Mouse (Mus musculus) layer of hippocampus, adult 2 months (tissue): Measurements from ENCODE around the gene Vav2. TPM values are rescaled to one million over a fixed set of nuclear protein-coding genes. Genes with fewer than 3 reads are reported as not detected.

Experiments used
- DNase-seq, 2 experiments: peaks; one replicate each; pipeline ENCODE4 v3.0.0; 2022; ENCODE audit warnings: low spot score in 2 of 2
- H3K27ac ChIP-seq: fragments of 200-600 bp; 2 replicates; pipeline ENCODE4 v1.8.1; 2022
- H3K4me3 ChIP-seq: fragments of 200-600 bp; 2 replicates; pipeline ENCODE4 v1.8.1; 2022; ENCODE audit warnings: mild to moderate bottlenecking
- CTCF ChIP-seq: fragments of 200-600 bp; conservative IDR thresholded peaks from 2 replicates; pipeline ENCODE4 v1.8.1; 2022; ENCODE audit warnings: antibody characterized with exemption, mild to moderate bottlenecking, moderate library complexity
- total RNA-seq, 2 experiments: library from RNA; stranded (reverse); gene quantifications; 2 replicates each; pipeline ENCODE4 v1.2.3; 2021

The Vav2 gene
- total RNA-seq, 2 experiments from 2014 or later, result 10.9 to 11.0 TPM

DNA sequence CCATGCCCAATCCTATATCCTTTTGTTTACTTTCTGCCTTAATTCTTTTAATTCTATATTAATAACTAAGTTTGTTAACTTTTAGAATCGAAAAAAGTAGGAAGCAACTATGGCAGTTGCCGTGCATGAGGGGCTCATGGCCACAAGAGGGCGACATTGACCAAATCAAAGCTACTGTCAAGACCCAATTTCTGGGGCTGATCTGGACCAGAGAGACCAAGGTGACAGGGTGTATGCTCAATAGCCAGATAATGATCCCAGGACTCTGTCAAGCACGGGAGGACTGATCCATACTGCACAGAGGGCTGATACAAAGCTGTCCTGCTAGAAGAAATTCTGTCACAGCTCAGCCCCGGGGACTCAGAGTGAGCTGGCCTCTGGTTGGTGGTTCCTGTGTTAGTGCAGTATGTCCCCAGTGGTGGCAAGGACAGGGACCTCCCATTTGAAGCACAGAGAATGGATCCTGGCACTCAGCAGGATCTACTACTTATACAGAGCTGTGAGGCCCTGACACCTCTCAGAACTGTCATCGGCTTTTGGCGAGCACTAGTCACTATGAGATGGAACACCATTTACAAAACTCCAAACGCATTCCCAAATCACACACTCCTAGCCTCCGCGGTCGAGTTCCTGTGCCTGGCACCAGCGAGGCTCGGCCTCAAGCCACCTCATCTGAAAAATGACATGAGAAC is 145.8 kb downstream of the Vav2 start:
- no peak overlapping the region for H3K27ac ChIP-seq
- DNase-seq, result peak; percentile 24 to 85
- TF ChIP-seq CTCF, result peak; percentile 95
- no peak overlapping the region for H3K4me3 ChIP-seq

GRCm38 (mm10) chr2:27278859-27279258 is 148.0 kb downstream of the Vav2 start:
- TF ChIP-seq CTCF, result no peak
- H3K27ac ChIP-seq, result no peak overlapping the region
- H3K4me3 ChIP-seq, result no peak overlapping the region
- no peak for DNase-seq

DNA sequence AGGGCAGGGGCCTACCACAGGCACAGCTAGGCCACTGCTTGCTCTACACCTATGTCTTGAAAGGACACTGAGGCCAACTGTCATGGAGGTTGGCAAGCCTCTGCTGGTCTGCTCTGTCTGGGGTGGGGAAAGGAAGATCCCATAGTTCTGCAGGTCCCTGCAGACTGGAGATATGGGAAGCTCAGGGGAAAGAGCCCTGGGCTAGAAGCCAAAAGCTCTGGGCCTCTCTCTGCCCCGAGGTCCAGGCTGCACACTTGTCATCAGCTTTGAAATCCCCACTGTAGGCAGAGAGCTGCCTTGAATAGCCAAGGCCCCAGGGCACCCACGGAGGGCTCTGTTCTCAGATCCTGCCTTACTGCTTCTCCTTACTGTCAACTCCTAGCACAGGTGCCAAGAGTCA is 158.5 kb downstream of the Vav2 start:
- no peak for DNase-seq
- Histone ChIP-seq H3K4me3 (no peak overlapping the region), H3K27ac (no peak overlapping the region)
- no peak for TF ChIP-seq CTCF

DNA sequence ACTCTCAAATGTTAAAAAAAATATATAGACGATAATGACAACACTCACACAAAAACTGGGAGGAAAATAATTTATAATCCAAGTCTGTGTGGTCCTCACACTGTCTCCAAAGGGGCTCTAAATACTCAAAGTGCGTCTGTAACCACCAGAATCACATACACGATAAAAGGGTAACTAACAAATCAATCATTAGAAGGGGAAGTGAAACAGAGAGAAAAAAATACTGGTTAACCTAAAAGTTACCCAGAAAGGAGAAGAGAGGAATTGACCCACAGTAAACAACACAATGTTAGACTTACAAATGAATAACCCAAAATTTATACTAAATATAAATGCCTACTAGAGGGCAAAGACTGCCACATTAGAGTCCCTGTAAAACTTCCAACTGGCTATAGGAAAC is 161.0 kb downstream of the Vav2 start:
- no peak overlapping the region for H3K27ac ChIP-seq
- TF ChIP-seq CTCF, result no peak
- H3K4me3 ChIP-seq, result no peak overlapping the region
- DNase-seq, result no peak

- TF ChIP-seq CTCF, result no peak
- no peak for DNase-seq
- no peak overlapping the region for H3K27ac ChIP-seq
Measured at GRCm38 (mm10) chr2:27262984-27263383, 163.8 kb downstream of the Vav2 start.

GRCm38 (mm10) chr2:27251434-27251833 is 175.4 kb downstream of the Vav2 start:
- H3K27ac ChIP-seq, result no peak overlapping the region
- no peak overlapping the region for H3K4me3 ChIP-seq
- TF ChIP-seq CTCF, result peak; percentile 33
- no peak for DNase-seq

More at GRCm38 (mm10) chr2:27262984-27263383, 163.8 kb downstream of the Vav2 start:
- H3K4me3 ChIP-seq, result no peak overlapping the region

DNA sequence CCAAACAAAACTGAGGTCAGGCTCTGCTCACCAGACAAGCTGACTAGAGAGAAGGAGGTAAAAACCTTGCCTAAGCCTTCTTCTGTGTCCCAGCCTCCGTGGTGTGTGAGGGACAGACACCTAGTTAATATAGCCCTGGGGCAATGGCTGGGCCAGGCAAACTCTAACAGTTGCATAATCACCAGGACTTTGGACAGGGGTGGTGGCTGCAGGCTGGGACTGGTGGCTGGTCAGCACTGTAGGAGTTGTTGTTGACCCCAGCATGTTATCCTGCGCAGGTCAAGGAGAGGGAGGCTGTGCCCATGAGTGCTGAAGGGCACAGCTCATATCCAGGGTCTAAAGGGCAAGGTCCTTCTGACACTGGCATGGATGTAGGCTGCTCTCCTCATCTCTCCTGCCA is 178.6 kb downstream of the Vav2 start, which contains the start of gene Sardh:
Sardh (minus strand) TSS at position 127 of the 400 bp plus-strand sequence.
- Histone ChIP-seq H3K27ac (peak within 1 kb of the TSS; percentile 53; the same call in 1 of the 2 replicates), H3K4me3 (no peak within 1 kb of the TSS; the same call in 1 of the 2 replicates)
- no peak for DNase-seq
- no peak for TF ChIP-seq CTCF

DNA sequence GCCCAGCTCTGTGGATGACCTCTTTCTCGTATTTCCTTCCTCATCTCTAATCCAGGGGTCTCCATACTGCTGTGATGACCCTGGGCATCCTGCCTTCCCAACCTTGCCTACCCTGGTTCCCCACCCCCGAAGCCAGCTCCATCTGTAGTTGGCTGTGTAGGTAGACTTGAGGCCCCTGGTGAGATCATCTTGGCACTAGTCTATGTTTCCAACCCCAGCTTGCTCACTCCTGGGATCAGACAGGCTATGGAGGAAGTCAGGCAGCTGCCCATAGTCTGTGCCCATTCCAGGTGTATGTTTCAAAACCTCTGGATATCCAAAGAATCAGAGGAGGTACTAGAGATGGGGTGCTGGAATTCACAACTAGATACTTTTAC is 179.4 kb downstream of the Vav2 start:
- no peak for DNase-seq
- Histone ChIP-seq H3K27ac (peak overlapping the region; percentile 53; the same call in 1 of the 2 replicates), H3K4me3 (no peak overlapping the region)
- no peak for TF ChIP-seq CTCF

DNA sequence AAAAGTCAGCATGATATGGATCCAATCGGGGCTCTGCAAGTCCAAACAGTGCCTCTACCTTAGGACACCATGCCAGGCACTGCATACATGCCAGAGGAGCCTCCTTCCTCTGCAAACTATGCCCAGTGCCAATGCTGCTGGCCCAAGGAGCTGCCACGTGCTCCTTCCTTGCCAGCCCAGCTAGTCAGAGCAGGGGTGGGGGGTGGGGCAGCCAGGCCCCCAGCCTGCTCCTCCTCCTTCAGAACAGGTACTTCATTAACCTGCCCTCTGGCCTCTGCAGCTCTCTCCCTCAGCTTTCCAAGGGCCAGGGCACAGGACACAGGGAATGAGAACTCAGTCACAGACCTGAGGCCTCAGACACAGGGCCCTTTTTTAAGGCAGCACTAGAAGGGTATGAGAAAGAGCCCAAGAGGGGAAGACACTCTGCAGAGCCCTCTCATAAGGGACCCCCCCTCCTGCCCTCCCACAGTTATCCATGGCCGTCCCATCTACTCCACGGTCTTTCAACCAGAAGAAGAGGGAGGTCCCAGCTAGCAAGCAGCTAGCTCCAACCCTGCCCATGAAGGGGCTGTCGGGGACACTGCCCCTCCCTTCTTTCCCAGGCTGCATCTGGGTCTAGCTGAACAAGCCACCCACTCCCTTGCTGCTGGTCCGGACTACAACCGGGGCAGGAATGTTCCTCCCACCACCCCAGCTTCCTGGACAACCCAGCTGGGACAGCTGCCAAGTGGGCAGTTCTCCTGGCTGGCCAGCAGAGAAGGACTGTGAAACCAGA is 179.9 kb downstream of the Vav2 start:
- Histone ChIP-seq H3K27ac (peak overlapping the region; percentile 53), H3K4me3 (peak overlapping the region; percentile 26; the same call in 1 of the 2 replicates)
- peak; percentile 44; the same call in 1 of the 2 replicates for TF ChIP-seq CTCF
- DNase-seq, result peak; percentile 59 to 75

DNA sequence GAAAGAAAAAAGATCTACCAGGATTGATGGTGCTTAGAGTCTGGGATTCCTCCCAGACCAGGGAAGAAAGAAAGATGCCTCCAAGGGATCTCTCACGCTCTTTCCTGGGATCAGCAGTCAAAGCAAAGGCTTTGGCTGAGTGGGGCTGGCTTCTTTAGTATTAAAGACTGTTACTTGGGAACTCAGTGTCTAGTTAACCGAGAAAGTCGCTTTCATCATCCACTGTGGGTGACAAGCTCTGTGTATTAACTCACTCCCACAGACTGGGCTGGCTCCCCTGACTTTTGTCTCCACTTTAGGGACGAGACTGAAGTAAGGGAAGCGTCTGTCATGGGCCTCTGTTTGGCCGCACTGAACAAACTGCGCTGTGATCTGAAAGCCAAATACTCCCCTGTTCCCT is 180.9 kb downstream of the Vav2 start:
- DNase-seq, result no peak
- Histone ChIP-seq H3K4me3 (no peak overlapping the region), H3K27ac (no peak overlapping the region)
- TF ChIP-seq CTCF, result no peak

DNA sequence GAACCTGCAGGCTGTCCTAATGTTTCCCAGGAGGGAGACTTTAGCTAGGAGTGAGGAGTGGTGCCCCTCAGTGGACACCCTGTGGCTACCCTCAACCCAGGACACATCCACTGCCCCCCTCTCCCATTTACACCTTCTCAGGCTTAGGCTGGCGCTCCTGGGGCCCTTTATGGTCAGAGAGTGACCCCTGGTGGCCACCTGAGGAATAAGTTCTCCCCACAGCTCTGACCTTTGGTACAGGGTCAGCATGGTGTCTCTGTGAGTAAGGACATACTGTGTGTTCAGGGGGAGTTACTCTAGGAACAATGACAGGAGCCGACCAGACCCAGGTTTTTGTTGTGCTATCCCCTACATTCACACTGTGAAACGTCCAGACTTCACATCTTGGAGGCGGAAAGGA is 189.5 kb downstream of the Vav2 start:
- Histone ChIP-seq H3K4me3 (no peak overlapping the region), H3K27ac (no peak overlapping the region)
- TF ChIP-seq CTCF, result peak; percentile 94
- DNase-seq, result peak in 1 of 2 experiments; percentile 66

- peak; percentile 77 to 87 for DNase-seq
- TF ChIP-seq CTCF, result peak; percentile 91
- H3K27ac ChIP-seq, result peak overlapping the region; percentile 64; the same call in 1 of the 2 replicates
- H3K4me3 ChIP-seq, result no peak overlapping the region
Measured at GRCm38 (mm10) chr2:27235729-27236128, 191.1 kb downstream of the Vav2 start.

DNA sequence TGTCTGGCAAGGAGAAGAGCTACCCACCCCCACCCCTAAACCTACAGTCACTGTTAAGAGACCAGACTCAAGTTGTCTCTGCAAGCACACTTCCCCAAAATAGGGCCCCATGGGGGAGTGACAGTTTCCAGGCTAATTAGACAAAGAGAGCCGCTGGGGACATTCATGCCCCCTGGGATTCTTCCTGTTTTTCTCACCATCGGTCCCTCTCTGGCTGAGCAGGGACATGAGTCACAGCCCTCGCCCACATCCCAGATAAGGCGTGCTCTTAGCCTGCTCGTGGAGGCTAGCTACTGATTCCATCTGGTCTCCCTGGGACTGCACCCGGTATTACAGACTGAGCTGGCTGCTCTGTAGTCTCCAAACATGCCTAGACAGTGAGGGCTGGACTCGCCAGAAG is 194.5 kb downstream of the Vav2 start:
- peak overlapping the region; percentile 75 for H3K27ac ChIP-seq
- no peak overlapping the region for H3K4me3 ChIP-seq
- no peak for TF ChIP-seq CTCF
- DNase-seq, result peak; percentile 66 to 75
